Mouse (Mus musculus): ENCODE data around the gene Hacl1.
"Not testable (repeated sequence)": the region's sequence is repeated elsewhere in the genome, so short reads cannot be mapped to it uniquely, and the experiment has no call there.

The Hacl1 gene

GRCm38 (mm10) chr14:31640346-31640889 lies 668 bp downstream of the Hacl1 start, which contains the start of gene Gm49387:
Gene Gm49387 (minus strand): TSS chr14:31640878.
- DNase-seq (ENCODE audit: low read depth, low spot score) = no peak

GRCm38 (mm10) chr14:31630677-31631076 lies 10.4 kb downstream of the Hacl1 start:
- peak; percentile 52 for DNase-seq (ENCODE audit: low read depth, low spot score)

- no peak for DNase-seq (ENCODE audit: low read depth, low spot score)
Measured at GRCm38 (mm10) chr14:31622748-31623147, 18.3 kb downstream of the Hacl1 start.

GRCm38 (mm10) chr14:31620591-31621223 lies 20.4 kb downstream of the Hacl1 start:
- no peak for DNase-seq (ENCODE audit: low read depth, low spot score)

- DNase-seq (ENCODE audit: low read depth, low spot score) = no peak
Measured at GRCm38 (mm10) chr14:31617997-31618396, 23.1 kb downstream of the Hacl1 start.

GRCm38 (mm10) chr14:31617204-31617603 lies 23.9 kb downstream of the Hacl1 start:
- DNase-seq (ENCODE audit: low read depth, low spot score) = no peak

GRCm38 (mm10) chr14:31613671-31614070 lies 27.4 kb downstream of the Hacl1 start:
- DNase-seq (ENCODE audit: low read depth, low spot score) = no peak

GRCm38 (mm10) chr14:31611986-31612385 lies 29.1 kb downstream of the Hacl1 start:
- peak; percentile 28 for DNase-seq (ENCODE audit: low read depth, low spot score)

- DNase-seq (ENCODE audit: low read depth, low spot score) = peak; percentile 68
Measured at GRCm38 (mm10) chr14:31605514-31605913, 35.6 kb downstream of the Hacl1 start.

- no peak for DNase-seq (ENCODE audit: low read depth, low spot score)
Measured at GRCm38 (mm10) chr14:31604916-31605315, 36.2 kb downstream of the Hacl1 start.

- DNase-seq (ENCODE audit: low read depth, low spot score) = not testable (repeated sequence)
Measured at GRCm38 (mm10) chr14:31602616-31602979, 38.5 kb downstream of the Hacl1 start.

- no peak for DNase-seq (ENCODE audit: low read depth, low spot score)
Measured at GRCm38 (mm10) chr14:31601908-31602615, 39.0 kb downstream of the Hacl1 start.

GRCm38 (mm10) chr14:31597446-31597845 lies 43.6 kb downstream of the Hacl1 start:
- no peak for DNase-seq (ENCODE audit: low read depth, low spot score)

GRCm38 (mm10) chr14:31596408-31596807 lies 44.7 kb downstream of the Hacl1 start:
- DNase-seq (ENCODE audit: low read depth, low spot score) = no peak

GRCm38 (mm10) chr14:31594693-31595092 lies 46.4 kb downstream of the Hacl1 start:
- no peak for DNase-seq (ENCODE audit: low read depth, low spot score)

GRCm38 (mm10) chr14:31593036-31593435 lies 48.0 kb downstream of the Hacl1 start:
- DNase-seq (ENCODE audit: low read depth, low spot score) = no peak

GRCm38 (mm10) chr14:31591243-31591642 lies 49.8 kb downstream of the Hacl1 start, which contains the start of gene Colq:
Gene Colq (minus strand): TSS chr14:31591343.
- no peak for DNase-seq (ENCODE audit: low read depth, low spot score)

- DNase-seq (ENCODE audit: low read depth, low spot score) = no peak
Measured at GRCm38 (mm10) chr14:31586451-31586850, 54.6 kb downstream of the Hacl1 start.

- DNase-seq (ENCODE audit: low read depth, low spot score) = no peak
Measured at GRCm38 (mm10) chr14:31583082-31583481, 58.0 kb downstream of the Hacl1 start.

GRCm38 (mm10) chr14:31577966-31578735 lies 62.9 kb downstream of the Hacl1 start:
- DNase-seq (ENCODE audit: low read depth, low spot score) = no peak

GRCm38 (mm10) chr14:31576846-31577697 lies 64.0 kb downstream of the Hacl1 start:
- no peak for DNase-seq (ENCODE audit: low read depth, low spot score)

Data from R1 (cell line).